Mouse (Mus musculus): ENCODE measurements at regions not wholly inside any gene's neighbourhood (a gene's known extent, or its start where the extent isn't known, plus 50 kb on each side); places are given as distances from the start of the nearest gene placed in this dataset.
A peak's percentile ranks its signal among the peaks of the same experiment; 100 is the strongest.

- peak; percentile 50; the same call in 1 of the 2 replicates for ATAC-seq
- H3K4me3 ChIP-seq (replicated peaks; ENCODE audit: low read length), result no peak overlapping the region
- no peak overlapping the region for H3K27ac ChIP-seq (ENCODE audit: low read length)
- no peaks in the 10 kb centered on the region for H3K9me3 ChIP-seq (ENCODE audit: control insufficient read depth, low read length)
- H3K4me2 ChIP-seq (ENCODE audit: low read length), result no peak overlapping the region
- 14% methylated on average over 5 of the region's 5 CpGs for WGBS
- H3K36me3 ChIP-seq (ENCODE audit: control insufficient read depth, insufficient read depth), result no peaks in the 10 kb centered on the region
- H3K4me1 ChIP-seq (replicated peaks; ENCODE audit: control insufficient read depth, insufficient read depth, low read length), result 0 out of 2 replicates have a peak, but pooled peaks cover 2% of the 10 kb centered on the region
- H3K9ac ChIP-seq (replicated peaks; ENCODE audit: low read depth, low read length), result no peak overlapping the region
- no peaks in the 10 kb centered on the region for H3K27me3 ChIP-seq (replicated peaks; ENCODE audit: control insufficient read depth, insufficient read depth, low read length)
These were observed 76.7 kb upstream of the Sp4 start for GRCm38 (mm10) chr12:118377898-118378297.

GRCm38 (mm10) chr12:118376521-118377493, 75.6 kb upstream of the Sp4 start:
- Histone ChIP-seq H3K27ac (ENCODE audit: low read length) (no peak overlapping the region), H3K27me3 (replicated peaks; ENCODE audit: control insufficient read depth, insufficient read depth, low read length) (no peaks in the 10 kb centered on the region), H3K9ac (replicated peaks; ENCODE audit: low read depth, low read length) (no peak overlapping the region), H3K9me3 (ENCODE audit: control insufficient read depth, low read length) (no peaks in the 10 kb centered on the region), H3K4me1 (replicated peaks; ENCODE audit: control insufficient read depth, insufficient read depth, low read length) (0 out of 2 replicates have a peak, but pooled peaks cover 2% of the 10 kb centered on the region), H3K36me3 (ENCODE audit: control insufficient read depth, insufficient read depth) (no peaks in the 10 kb centered on the region), H3K4me2 (ENCODE audit: low read length) (no peak overlapping the region), H3K4me3 (replicated peaks; ENCODE audit: low read length) (no peak overlapping the region)
- ATAC-seq, result no peak
- whole genome bisulfite sequencing, result 88% methylated on average over 14 of the region's 14 CpGs

GRCm38 (mm10) chr12:118373250-118373649, 72.0 kb upstream of the Sp4 start:
- no peaks in the 10 kb centered on the region for H3K36me3 ChIP-seq (ENCODE audit: control insufficient read depth, insufficient read depth)
- H3K9ac ChIP-seq (replicated peaks; ENCODE audit: low read depth, low read length), result no peak overlapping the region
- H3K4me3 ChIP-seq (replicated peaks; ENCODE audit: low read length), result no peak overlapping the region
- 0 out of 2 replicates have a peak, but pooled peaks cover 2% of the 10 kb centered on the region for H3K4me1 ChIP-seq (replicated peaks; ENCODE audit: control insufficient read depth, insufficient read depth, low read length)
- no peaks in the 10 kb centered on the region for H3K9me3 ChIP-seq (ENCODE audit: control insufficient read depth, low read length)
- no peaks in the 10 kb centered on the region for H3K27me3 ChIP-seq (replicated peaks; ENCODE audit: control insufficient read depth, insufficient read depth, low read length)
- H3K27ac ChIP-seq (ENCODE audit: low read length), result no peak overlapping the region
- ATAC-seq, result no peak
- H3K4me2 ChIP-seq (ENCODE audit: low read length), result no peak overlapping the region
- WGBS, result 76% methylated on average over 6 of the region's 6 CpGs

- H3K4me3 ChIP-seq (replicated peaks; ENCODE audit: low read length), result no peak overlapping the region
- H3K27me3 ChIP-seq (replicated peaks; ENCODE audit: control insufficient read depth, insufficient read depth, low read length), result no peaks in the 10 kb centered on the region
- 92% methylated on average over 4 of the region's 4 CpGs for WGBS
- H3K9me3 ChIP-seq (ENCODE audit: control insufficient read depth, low read length), result no peaks in the 10 kb centered on the region
- no peak for ATAC-seq
- H3K9ac ChIP-seq (replicated peaks; ENCODE audit: low read depth, low read length), result no peak overlapping the region
- H3K4me1 ChIP-seq (replicated peaks; ENCODE audit: control insufficient read depth, insufficient read depth, low read length), result no peaks in the 10 kb centered on the region
- H3K4me2 ChIP-seq (ENCODE audit: low read length), result no peak overlapping the region
- H3K27ac ChIP-seq (ENCODE audit: low read length), result no peak overlapping the region
- no peaks in the 10 kb centered on the region for H3K36me3 ChIP-seq (ENCODE audit: control insufficient read depth, insufficient read depth)
These were observed 70.7 kb upstream of the Sp4 start for GRCm38 (mm10) chr12:118371905-118372304.

GRCm38 (mm10) chr12:118367307-118368076, 66.3 kb upstream of the Sp4 start:
- 87% methylated on average over 10 of the region's 10 CpGs for WGBS
- no peaks in the 10 kb centered on the region for H3K9me3 ChIP-seq (ENCODE audit: control insufficient read depth, low read length)
- no peaks in the 10 kb centered on the region for H3K27me3 ChIP-seq (replicated peaks; ENCODE audit: control insufficient read depth, insufficient read depth, low read length)
- no peaks in the 10 kb centered on the region for H3K36me3 ChIP-seq (ENCODE audit: control insufficient read depth, insufficient read depth)
- H3K27ac ChIP-seq (ENCODE audit: low read length), result no peak overlapping the region
- H3K9ac ChIP-seq (replicated peaks; ENCODE audit: low read depth, low read length), result no peak overlapping the region
- ATAC-seq, result no peak
- H3K4me2 ChIP-seq (ENCODE audit: low read length), result no peak overlapping the region
- no peak overlapping the region for H3K4me3 ChIP-seq (replicated peaks; ENCODE audit: low read length)
- no peaks in the 10 kb centered on the region for H3K4me1 ChIP-seq (replicated peaks; ENCODE audit: control insufficient read depth, insufficient read depth, low read length)

GRCm38 (mm10) chr12:118352866-118353265, 51.6 kb upstream of the Sp4 start:
- 37% methylated on average over 7 of the region's 7 CpGs for WGBS
- Histone ChIP-seq H3K9me3 (ENCODE audit: control insufficient read depth, low read length) (no peaks in the 10 kb centered on the region), H3K27ac (ENCODE audit: low read length) (no peak overlapping the region), H3K4me3 (replicated peaks; ENCODE audit: low read length) (no peak overlapping the region), H3K4me2 (ENCODE audit: low read length) (no peak overlapping the region), H3K9ac (replicated peaks; ENCODE audit: low read depth, low read length) (no peak overlapping the region), H3K4me1 (replicated peaks; ENCODE audit: control insufficient read depth, insufficient read depth, low read length) (no peaks in the 10 kb centered on the region; the same call in 1 of the 2 replicates), H3K27me3 (replicated peaks; ENCODE audit: control insufficient read depth, insufficient read depth, low read length) (no peaks in the 10 kb centered on the region), H3K36me3 (ENCODE audit: control insufficient read depth, insufficient read depth) (no peaks in the 10 kb centered on the region)
- no peak for ATAC-seq

GRCm38 (mm10) chr12:118351421-118351820, 50.2 kb upstream of the Sp4 start:
- no peak overlapping the region for H3K4me2 ChIP-seq (ENCODE audit: low read length)
- no peaks in the 10 kb centered on the region for H3K27me3 ChIP-seq (replicated peaks; ENCODE audit: control insufficient read depth, insufficient read depth, low read length)
- no peak overlapping the region for H3K4me3 ChIP-seq (replicated peaks; ENCODE audit: low read length)
- H3K9me3 ChIP-seq (ENCODE audit: control insufficient read depth, low read length), result no peaks in the 10 kb centered on the region
- no peaks in the 10 kb centered on the region; the same call in 1 of the 2 replicates for H3K4me1 ChIP-seq (replicated peaks; ENCODE audit: control insufficient read depth, insufficient read depth, low read length)
- H3K36me3 ChIP-seq (ENCODE audit: control insufficient read depth, insufficient read depth), result no peaks in the 10 kb centered on the region
- no peak for ATAC-seq
- H3K9ac ChIP-seq (replicated peaks; ENCODE audit: low read depth, low read length), result no peak overlapping the region
- no peak overlapping the region for H3K27ac ChIP-seq (ENCODE audit: low read length)

Measured in forebrain, embryonic 16.5 days (tissue).